In the genomic region with DNA sequence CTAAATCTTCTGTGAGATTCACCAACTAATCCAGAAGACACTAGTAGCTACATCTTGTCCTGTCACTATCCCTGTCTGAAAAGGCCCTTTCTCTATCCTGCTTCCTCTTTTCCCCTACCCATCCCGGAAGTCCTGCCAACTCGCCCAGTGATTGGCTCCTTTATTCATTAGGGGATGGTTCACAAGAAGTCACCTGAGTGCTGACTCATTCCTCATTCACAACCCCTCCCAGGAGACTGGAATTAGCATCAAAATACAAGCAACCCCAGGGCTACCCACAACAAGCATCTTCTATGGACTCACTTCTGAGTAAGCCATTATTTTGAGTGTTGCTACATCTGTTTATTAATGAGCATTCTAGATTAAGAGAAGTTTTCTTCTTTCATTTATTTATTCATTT, we compare ENCODE assay signal across 22 mouse cellular contexts.
"Had no signal": no experiment of that assay in that cellular context is flagged by ENCODE, and none has a peak within 500 bp of the region (broad histone marks: within the 10 kb centered on the region; RNA-seq: fewer than 3 reads in every experiment).

No protein-coding gene starts in this region.

- DNase-seq: kidney, adult 9 months; kidney, postnatal 14 days; kidney, postnatal 4 days; left cerebral cortex, postnatal 4 days; lung, adult 18-20 months; lung, postnatal 10 days; lung, postnatal 36 days; retina, postnatal 1 day; right cerebral cortex, postnatal 4 days; thymus, postnatal 25 days had no signal

- H3K9me3 ChIP-seq: limb, embryonic 12.5 days; limb, embryonic 15.5 days; liver, embryonic 12.5 days; liver, embryonic 15.5 days; lung, embryonic 15.5 days; megakaryocyte, embryonic 14.5 days; midbrain, embryonic 10.5 days; midbrain, embryonic 13.5 days; neural tube, embryonic 13.5 days; stomach, embryonic 15.5 days had no signal

- H3K27me3 ChIP-seq: limb, embryonic 12.5 days; limb, embryonic 15.5 days; liver, embryonic 12.5 days; liver, embryonic 15.5 days; lung, embryonic 15.5 days; megakaryocyte, embryonic 14.5 days; midbrain, embryonic 13.5 days; neural tube, embryonic 13.5 days; stomach, embryonic 15.5 days had no signal

- ATAC-seq: liver, embryonic 12.5 days; midbrain, embryonic 13.5 days; midbrain, embryonic 16.5 days had no signal

- H3K36me3 ChIP-seq: limb, embryonic 12.5 days; limb, embryonic 15.5 days; liver, embryonic 12.5 days; liver, embryonic 15.5 days; lung, embryonic 15.5 days; midbrain, embryonic 10.5 days; midbrain, embryonic 13.5 days; neural tube, embryonic 13.5 days; stomach, embryonic 15.5 days had no signal

- H3K27ac ChIP-seq: limb, embryonic 12.5 days; limb, embryonic 15.5 days; liver, embryonic 12.5 days; liver, embryonic 15.5 days; lung, embryonic 15.5 days; midbrain, embryonic 10.5 days; midbrain, embryonic 13.5 days; neural tube, embryonic 13.5 days; stomach, embryonic 15.5 days had no signal

- H3K4me3 ChIP-seq: limb, embryonic 12.5 days; limb, embryonic 15.5 days; liver, embryonic 12.5 days; liver, embryonic 15.5 days; lung, embryonic 15.5 days; megakaryocyte, embryonic 14.5 days; midbrain, embryonic 10.5 days; midbrain, embryonic 13.5 days; myocyte; neural tube, embryonic 13.5 days; stomach, embryonic 15.5 days had no signal

- H3K4me1 ChIP-seq: limb, embryonic 12.5 days; limb, embryonic 15.5 days; liver, embryonic 12.5 days; liver, embryonic 15.5 days; lung, embryonic 15.5 days; megakaryocyte, embryonic 14.5 days; midbrain, embryonic 10.5 days; midbrain, embryonic 13.5 days; neural tube, embryonic 13.5 days; stomach, embryonic 15.5 days had no signal

- H3K4me2 ChIP-seq: limb, embryonic 12.5 days; limb, embryonic 15.5 days; liver, embryonic 12.5 days; liver, embryonic 15.5 days; lung, embryonic 15.5 days; midbrain, embryonic 13.5 days; neural tube, embryonic 13.5 days; stomach, embryonic 15.5 days had no signal

- H3K9ac ChIP-seq: limb, embryonic 12.5 days; limb, embryonic 15.5 days; liver, embryonic 12.5 days; liver, embryonic 15.5 days; lung, embryonic 15.5 days; midbrain, embryonic 13.5 days; neural tube, embryonic 13.5 days; stomach, embryonic 15.5 days had no signal
